ENCODE assay signal across 23 mouse cellular contexts in genomic region chr3:52161688-52162087, GRCm38 (mm10). TPM values are rescaled to one million over a fixed set of nuclear protein-coding genes. Genes with fewer than 3 reads are reported as not detected.
DNase-seq lines count a peak whose midpoint lies in the region; ATAC-seq lines count a peak whose summit lies in the region.
"Had no signal": no experiment of that assay in that cellular context is flagged by ENCODE, and none has a peak within 500 bp of the region (broad histone marks: within the 10 kb centered on the region; RNA-seq: fewer than 3 reads in every experiment).

No protein-coding gene starts in this region.

- no peak for DNase-seq in heart, adult 9 months (ENCODE audit: low spot score in 2 of 2)
- DNase-seq in lung, postnatal 25 days (ENCODE audit: low spot score): no peak
- peak; percentile 55 for DNase-seq in lung, postnatal 10 days
- no peak for DNase-seq in natural killer cell, adult 2 months (ENCODE audit: low spot score in 2 of 2)
- no peak for DNase-seq in layer of hippocampus, postnatal 25 days (ENCODE audit: extremely low spot score in 1 of 2, low spot score in 1 of 2)
- no peak for DNase-seq in spleen, postnatal 36 days (ENCODE audit: low spot score in 2 of 2)
- DNase-seq: adrenal gland, postnatal 25 days; cerebellum, adult 11 months; cerebellum, postnatal 14 days; forebrain, postnatal 0 days; heart, adult 2 months; heart, postnatal 14 days; right cerebral cortex, postnatal 25 days; thymus, adult 2 months had no signal

- peaks cover 1% of the 10 kb centered on the region for H3K27me3 ChIP-seq in heart, embryonic 12.5 days (replicated peaks)
- no peaks in the 10 kb centered on the region for H3K27me3 ChIP-seq in lung, embryonic 15.5 days
- H3K27me3 ChIP-seq: hindbrain, embryonic 15.5 days; intestine, embryonic 15.5 days; Patski; stomach, embryonic 15.5 days had no signal

- no peak overlapping the region for H3K9ac ChIP-seq in heart, embryonic 12.5 days
- H3K9ac ChIP-seq in lung, embryonic 15.5 days: no peak overlapping the region
- H3K9ac ChIP-seq: forebrain, postnatal 0 days; hindbrain, embryonic 15.5 days; intestine, embryonic 15.5 days; limb, embryonic 13.5 days; stomach, embryonic 15.5 days had no signal

- 33% methylated on average over 3 of the region's 3 CpGs for WGBS in heart, embryonic 12.5 days
- WGBS in lung, embryonic 15.5 days: 52% methylated on average over 3 of the region's 3 CpGs

- no peaks in the 10 kb centered on the region for H3K36me3 ChIP-seq in heart, embryonic 12.5 days
- no peaks in the 10 kb centered on the region for H3K36me3 ChIP-seq in lung, embryonic 15.5 days
- H3K36me3 ChIP-seq: forebrain, embryonic 10.5 days; hindbrain, embryonic 15.5 days; intestine, embryonic 15.5 days; limb, embryonic 13.5 days; midbrain, embryonic 10.5 days; stomach, embryonic 15.5 days had no signal

- H3K9me3 ChIP-seq in heart, embryonic 12.5 days (replicated peaks): peaks cover 2% of the 10 kb centered on the region; the same call in 1 of the 2 replicates
- H3K9me3 ChIP-seq in lung, embryonic 15.5 days: no peaks in the 10 kb centered on the region
- H3K9me3 ChIP-seq: forebrain, embryonic 10.5 days; hindbrain, embryonic 15.5 days; intestine, embryonic 15.5 days; limb, embryonic 13.5 days; midbrain, embryonic 10.5 days; stomach, embryonic 15.5 days had no signal

- H3K4me3 ChIP-seq in heart, embryonic 12.5 days: no peak overlapping the region
- no peak overlapping the region for H3K4me3 ChIP-seq in lung, embryonic 15.5 days
- H3K4me3 ChIP-seq: forebrain, embryonic 10.5 days; heart, adult 2 months; hindbrain, embryonic 15.5 days; intestine, embryonic 15.5 days; limb, embryonic 13.5 days; midbrain, embryonic 10.5 days; stomach, embryonic 15.5 days had no signal

- H3K4me1 ChIP-seq in heart, embryonic 12.5 days (replicated peaks): peaks cover 10% of the 10 kb centered on the region
- peaks cover 13% of the 10 kb centered on the region; the same call in 1 of the 2 replicates for H3K4me1 ChIP-seq in lung, embryonic 15.5 days
- H3K4me1 ChIP-seq: hindbrain, embryonic 15.5 days; intestine, embryonic 15.5 days; stomach, embryonic 15.5 days had no signal

- no peak overlapping the region for H3K4me2 ChIP-seq in heart, embryonic 12.5 days
- H3K4me2 ChIP-seq in lung, embryonic 15.5 days: no peak overlapping the region
- H3K4me2 ChIP-seq: hindbrain, embryonic 15.5 days; intestine, embryonic 15.5 days; limb, embryonic 13.5 days; stomach, embryonic 15.5 days had no signal

- no peak overlapping the region for H3K27ac ChIP-seq in heart, embryonic 12.5 days (ENCODE audit: poor library complexity, severe bottlenecking)
- peak overlapping the region; percentile 46; the same call in 1 of the 2 replicates for H3K27ac ChIP-seq in lung, embryonic 15.5 days
- H3K27ac ChIP-seq: forebrain, embryonic 10.5 days; heart, adult 2 months; hindbrain, embryonic 15.5 days; intestine, embryonic 15.5 days; limb, embryonic 13.5 days; midbrain, embryonic 10.5 days; stomach, embryonic 15.5 days had no signal

- ATAC-seq in heart, embryonic 12.5 days (ENCODE audit: insufficient number of reproducible peaks, low FRiP score): peak; percentile 45
- peak; percentile 91 for ATAC-seq in lung, embryonic 15.5 days (ENCODE audit: borderline replicate concordance, extremely low read depth, low FRiP score, low TSS enrichment)
- ATAC-seq: forebrain, postnatal 0 days; intestine, embryonic 15.5 days; Patski had no signal

RNA-seq across cellular contexts. Expression of gene Maml3, which starts 56.8 kb away (rescaled TPM):
- 2.6 and 3.0 TPM in 2 replicates for polyA plus RNA-seq in heart, embryonic 12.5 days (2016; fragmentation: Nextera tagmentation; extraction: Ambion mirVana)
- polyA plus RNA-seq in lung, embryonic 15.5 days (2015; fragmentation: Nextera tagmentation; extraction: Ambion mirVana): 7.4 and 8.4 TPM in 2 replicates
- 10 to 100 TPM in 1 of 2 experiments, 1 to 10 TPM in 1; 7.3 to 10.0 TPM for total RNA-seq in layer of hippocampus, postnatal 25 days (2021)
